Mouse (Mus musculus) ES-Bruce4 (cell line): ENCODE measurements around the gene Men1.

ENCODE experiments used
- CTCF ChIP-seq: IDR thresholded peaks from one replicate; pipeline ENCODE4 v1.8.1; 2011; ENCODE audit warnings: low read depth, low read length
- EP300 ChIP-seq: IDR thresholded peaks from 2 replicates; pipeline ENCODE4 v1.6.1; 2011; ENCODE audit warnings: low read depth, low read length; ENCODE audit not compliant: insufficient read depth

GRCm38 (mm10) chr19:6339890-6340504 is 5.2 kb downstream of the Men1 start:
- peak; percentile 73 for TF ChIP-seq CTCF
- no peak for TF ChIP-seq EP300
